Mouse (Mus musculus) heart, adult 18-20 months (tissue): ENCODE measurements around the gene Trpv1. TPM values are rescaled to one million over a fixed set of nuclear protein-coding genes. Genes with fewer than 3 reads are reported as not detected.

Source experiments
- DNase-seq, 2 experiments: peaks; one replicate each; pipeline ENCODE4 v3.0.0; 2021 to 2022; ENCODE audit warnings: mixed read lengths in 1 of 2
- long read RNA-seq, 2 experiments: library from polyadenylated mRNA; stranded (forward); transcript quantifications; one replicate each; pipeline ENCODE4 v2.0.0; 2021
- total RNA-seq, 2 experiments: library from RNA; stranded (reverse); gene quantifications; 2 replicates each; pipeline ENCODE4 v1.2.3; 2021

The Trpv1 gene
- total RNA-seq = not detected
- long read RNA-seq, experiment 1 = 0 reads
- long read RNA-seq, experiment 2, partial matches to known transcripts = 0 of 1 reads
- long read RNA-seq, experiment 2, other reads (novel, unspliced or antisense) = 1 of 1 reads

GRCm38 (mm10) chr11:73233992-73234391, at the start of gene Trpv1:
Gene Trpv1, plus strand, starts transcription at chr11:73234292.
- no peak for DNase-seq

- no peak for DNase-seq
These were observed 48.0 kb upstream of the Trpv1 start for GRCm38 (mm10) chr11:73185872-73186615.

- no peak for DNase-seq
These were observed 46.9 kb upstream of the Trpv1 start for GRCm38 (mm10) chr11:73187231-73187630.

- DNase-seq = peak in 1 of 2 experiments; percentile 42
These were observed 41.0 kb upstream of the Trpv1 start for GRCm38 (mm10) chr11:73193047-73193446.

GRCm38 (mm10) chr11:73194444-73194843, 39.6 kb upstream of the Trpv1 start:
- no peak for DNase-seq

GRCm38 (mm10) chr11:73198190-73198589, 35.9 kb upstream of the Trpv1 start:
- no peak for DNase-seq

GRCm38 (mm10) chr11:73198603-73199229, 35.4 kb upstream of the Trpv1 start, which contains the start of gene Ctns:
Gene Ctns, minus strand, starts transcription at chr11:73199042.
- peak in 1 of 2 experiments; percentile 93 for DNase-seq

GRCm38 (mm10) chr11:73199230-73199712, 34.8 kb upstream of the Trpv1 start, which contains the start of gene Shpk:
Gene Shpk, plus strand, starts transcription at chr11:73199460.
- peak; percentile 97 for DNase-seq

GRCm38 (mm10) chr11:73199879-73200278, 34.2 kb upstream of the Trpv1 start:
- peak; percentile 18 to 41 for DNase-seq

GRCm38 (mm10) chr11:73201021-73201420, 33.1 kb upstream of the Trpv1 start:
- peak; percentile 36 to 40 for DNase-seq

GRCm38 (mm10) chr11:73201597-73201996, 32.5 kb upstream of the Trpv1 start:
- DNase-seq = peak in 1 of 2 experiments; percentile 36

- peak; percentile 29 to 48 for DNase-seq
These were observed 30.2 kb upstream of the Trpv1 start for GRCm38 (mm10) chr11:73203895-73204294.

GRCm38 (mm10) chr11:73205194-73205593, 28.9 kb upstream of the Trpv1 start:
- no peak for DNase-seq

GRCm38 (mm10) chr11:73207621-73208020, 26.5 kb upstream of the Trpv1 start:
- no peak for DNase-seq

GRCm38 (mm10) chr11:73213956-73214355, 20.1 kb upstream of the Trpv1 start:
- DNase-seq = no peak

- no peak for DNase-seq
These were observed 14.4 kb upstream of the Trpv1 start for GRCm38 (mm10) chr11:73219671-73220070.

GRCm38 (mm10) chr11:73220651-73221050, 13.4 kb upstream of the Trpv1 start:
- no peak for DNase-seq

GRCm38 (mm10) chr11:73222846-73223245, 11.2 kb upstream of the Trpv1 start:
- no peak for DNase-seq

- DNase-seq = peak; percentile 51 to 54
These were observed 10.1 kb upstream of the Trpv1 start for GRCm38 (mm10) chr11:73223966-73224365.

GRCm38 (mm10) chr11:73225856-73226255, 8.2 kb upstream of the Trpv1 start:
- DNase-seq = no peak

- no peak for DNase-seq
These were observed 5.2 kb upstream of the Trpv1 start for GRCm38 (mm10) chr11:73228881-73229280.

GRCm38 (mm10) chr11:73230081-73230480, 4.0 kb upstream of the Trpv1 start:
- DNase-seq = no peak

GRCm38 (mm10) chr11:73232513-73232912, 1.6 kb upstream of the Trpv1 start:
- no peak for DNase-seq
